Mouse (Mus musculus) embryonic facial prominence, embryonic 10.5 days (tissue): Measurements from ENCODE around the gene Fam71b. TPM values are rescaled to one million over a fixed set of nuclear protein-coding genes. Genes with fewer than 3 reads are reported as not detected.

Source experiments
- DNase-seq: peaks from one replicate; pipeline ENCODE4 v3.0.0-alpha.2; 2017; ENCODE audit warnings: low spot score
- H3K27ac ChIP-seq: fragments of 300-500 bp; sonication (generic); replicated peaks from 2 replicates; pipeline ENCODE4 v1.5.1; 2016; ENCODE audit warnings: mild to moderate bottlenecking
- H3K27me3 ChIP-seq: fragments of 300-500 bp; sonication (generic); replicated peaks from 2 replicates; pipeline ENCODE4 v1.6.1; 2016; ENCODE audit warnings: low read depth, mild to moderate bottlenecking; ENCODE audit not compliant: poor library complexity, severe bottlenecking
- H3K36me3 ChIP-seq: fragments of 300-500 bp; sonication (generic); replicated peaks from 2 replicates; pipeline ENCODE4 v1.6.1; 2016; ENCODE audit warnings: mild to moderate bottlenecking, moderate library complexity
- H3K4me1 ChIP-seq: fragments of 300-500 bp; sonication (generic); 2 replicates; pipeline ENCODE4 v1.6.1; 2016
- H3K4me3 ChIP-seq: fragments of 300-500 bp; sonication (generic); 2 replicates; pipeline ENCODE4 v1.5.1; 2016; ENCODE audit warnings: mild to moderate bottlenecking, moderate library complexity
- H3K9me3 ChIP-seq: fragments of 300-500 bp; sonication (generic); 2 replicates; pipeline ENCODE4 v1.6.1; 2016; ENCODE audit warnings: mild to moderate bottlenecking
- WGBS: fragments of 180-500 bp; shearing (Covaris S2); methylation state at CpG from one replicate; pipeline ENCODE4 v1.1.7; 2016; 5-methylcytosine and 5-hydroxymethylcytosine counted together
- polyA plus RNA-seq: library from polyadenylated mRNA; unstranded; fragments of >200 nt; fragmentation: Nextera tagmentation; extraction: Ambion mirVana; gene quantifications from 2 replicates; pipeline ENCODE4 v1.2.1, GENCODE M21; 2016

The Fam71b gene
- not detected in 2 replicates for polyA plus RNA-seq

DNA sequence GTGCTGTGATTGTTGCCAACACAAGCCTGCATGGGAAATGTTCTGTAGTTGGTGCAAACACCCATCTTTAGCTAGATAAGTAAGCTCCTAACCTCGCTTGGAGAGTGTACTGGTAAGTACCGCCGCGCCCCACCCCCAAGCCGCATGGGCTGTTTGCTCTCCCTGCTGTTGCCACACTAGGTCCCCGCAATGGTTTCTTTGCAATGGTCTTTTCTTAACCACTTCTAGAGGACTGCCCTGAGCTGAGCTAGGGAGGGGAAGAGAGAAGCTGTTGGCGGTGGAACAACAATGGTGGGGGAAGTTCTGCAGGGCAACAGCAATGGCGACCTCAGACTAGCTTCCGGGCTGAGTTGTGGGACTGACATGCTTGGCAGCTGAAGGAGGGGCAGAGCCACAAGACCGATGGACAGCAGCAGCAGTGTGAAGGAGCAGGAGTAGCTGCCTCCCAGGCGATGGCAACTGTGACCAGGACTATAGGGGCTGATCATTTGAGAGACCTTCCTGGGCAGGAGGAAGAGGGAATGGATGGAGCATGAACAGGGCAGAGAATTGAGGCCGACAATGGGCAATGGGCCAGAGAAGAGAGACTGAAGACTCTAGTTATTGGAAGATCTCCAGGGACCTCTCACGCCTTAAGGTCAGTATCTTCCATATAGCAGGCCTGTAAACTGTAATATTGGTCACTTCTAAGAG, at the start of gene Fam71b:
Gene Fam71b (plus strand): TSS at position 393 of the 693 bp plus-strand sequence.
- no peak within 1 kb of the TSS for H3K27ac ChIP-seq
- H3K4me1 ChIP-seq = peaks cover 5% of the 10 kb centered on the region
- H3K36me3 ChIP-seq = no peaks in the 10 kb centered on the region
- H3K27me3 ChIP-seq = no peaks in the 10 kb centered on the region
- no peak for DNase-seq
- no peak within 1 kb of the TSS for H3K4me3 ChIP-seq
- WGBS = 75% methylated on average over 13 of the region's 13 CpGs
- no peaks in the 10 kb centered on the region for H3K9me3 ChIP-seq

DNA sequence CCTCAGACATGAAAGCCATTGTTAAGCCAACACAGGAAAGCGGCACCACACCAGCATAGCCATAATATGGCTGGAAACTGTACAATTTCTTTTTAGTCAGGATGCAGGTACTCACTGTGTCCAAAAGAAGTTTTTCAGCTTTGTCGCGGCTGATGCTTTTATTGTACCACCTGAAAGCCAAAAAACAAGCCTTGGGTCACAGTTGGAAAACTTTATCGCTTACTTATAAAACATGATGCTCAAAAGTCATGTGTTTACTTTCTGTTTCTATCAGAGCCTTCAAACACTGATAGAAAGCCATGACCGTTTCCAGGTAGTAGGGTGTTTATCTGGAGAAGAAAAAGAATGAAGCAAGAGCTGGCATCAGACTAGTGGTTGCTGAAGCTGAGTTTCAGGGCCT, 48.6 kb upstream of the Fam71b start:
- no peak for DNase-seq
- H3K4me3 ChIP-seq = no peak overlapping the region
- H3K27me3 ChIP-seq = no peaks in the 10 kb centered on the region
- H3K36me3 ChIP-seq = no peaks in the 10 kb centered on the region
- H3K4me1 ChIP-seq = peaks cover 48% of the 10 kb centered on the region
- H3K27ac ChIP-seq = peak overlapping the region; percentile 65; the same call in 1 of the 2 replicates
- no peaks in the 10 kb centered on the region for H3K9me3 ChIP-seq
- 90% methylated on average over 5 of the region's 5 CpGs for WGBS

DNA sequence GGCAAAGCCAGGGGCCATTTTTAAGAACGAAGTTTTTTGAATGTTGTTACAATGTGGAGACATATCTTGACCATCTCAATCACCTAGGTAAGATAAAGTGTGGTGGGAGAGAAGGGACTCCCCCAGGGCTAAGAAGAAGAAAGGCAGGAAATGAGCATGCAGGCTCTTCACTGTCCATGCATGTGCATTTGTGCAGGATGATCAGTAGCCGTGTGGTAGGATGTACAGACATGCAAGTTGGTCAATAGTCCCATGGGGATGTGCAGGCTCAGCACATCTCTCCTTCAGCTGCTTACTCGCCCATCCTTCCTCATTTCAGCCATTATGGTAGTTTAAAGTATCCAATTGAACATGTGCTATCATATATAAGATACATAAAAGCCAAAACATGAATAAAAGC, 47.9 kb upstream of the Fam71b start:
- WGBS = 89% methylated on average over 3 of the region's 3 CpGs
- peaks cover 46% of the 10 kb centered on the region for H3K4me1 ChIP-seq

DNA sequence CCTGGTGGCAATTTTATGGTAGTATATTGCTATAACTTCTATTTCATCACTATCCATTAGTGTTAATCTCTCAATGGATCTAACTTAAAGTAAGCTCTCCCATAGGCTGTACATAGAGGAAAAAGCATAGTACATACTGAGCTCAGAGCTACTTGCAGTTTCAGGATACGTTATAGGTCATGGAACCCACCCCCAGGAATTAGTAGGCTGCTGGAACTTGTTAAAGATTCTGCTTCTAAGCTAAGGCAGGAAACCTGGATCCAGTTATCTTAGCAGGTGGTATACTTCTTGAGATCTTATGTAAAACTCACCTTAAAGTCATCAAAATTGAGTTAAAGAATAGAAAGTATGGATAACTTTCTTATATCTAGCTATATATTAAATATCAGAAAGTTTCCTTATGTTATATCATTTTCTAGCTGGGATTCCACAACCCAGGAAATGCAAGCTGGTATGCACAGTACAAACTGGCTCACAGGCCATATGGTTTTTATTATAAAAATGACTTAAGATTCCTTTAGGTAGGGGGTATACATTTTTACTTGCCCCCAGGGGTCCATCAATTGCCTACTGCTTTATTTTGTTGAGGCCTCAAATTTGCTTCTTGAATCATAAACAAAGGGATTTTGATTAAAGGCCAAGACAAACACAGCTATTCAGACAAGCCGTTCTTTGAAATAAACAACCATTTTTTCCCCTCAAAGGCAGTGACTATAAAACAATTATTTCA, 46.5 kb upstream of the Fam71b start:
- H3K4me3 ChIP-seq = no peak overlapping the region
- no peaks in the 10 kb centered on the region for H3K9me3 ChIP-seq
- H3K27me3 ChIP-seq = no peaks in the 10 kb centered on the region
- DNase-seq = no peak
- H3K27ac ChIP-seq = 0 out of 2 replicates have a peak overlapping the region, but pooled peaks have one; percentile 24
- peaks cover 35% of the 10 kb centered on the region for H3K4me1 ChIP-seq
- 37% methylated on average over 2 of the region's 2 CpGs for WGBS
- H3K36me3 ChIP-seq = no peaks in the 10 kb centered on the region

More for the DNA sequence above, 47.9 kb upstream of the Fam71b start:
- Histone ChIP-seq H3K27ac (no peak overlapping the region), H3K27me3 (no peaks in the 10 kb centered on the region), H3K4me3 (no peak overlapping the region), H3K9me3 (no peaks in the 10 kb centered on the region), H3K36me3 (no peaks in the 10 kb centered on the region)
- no peak for DNase-seq

DNA sequence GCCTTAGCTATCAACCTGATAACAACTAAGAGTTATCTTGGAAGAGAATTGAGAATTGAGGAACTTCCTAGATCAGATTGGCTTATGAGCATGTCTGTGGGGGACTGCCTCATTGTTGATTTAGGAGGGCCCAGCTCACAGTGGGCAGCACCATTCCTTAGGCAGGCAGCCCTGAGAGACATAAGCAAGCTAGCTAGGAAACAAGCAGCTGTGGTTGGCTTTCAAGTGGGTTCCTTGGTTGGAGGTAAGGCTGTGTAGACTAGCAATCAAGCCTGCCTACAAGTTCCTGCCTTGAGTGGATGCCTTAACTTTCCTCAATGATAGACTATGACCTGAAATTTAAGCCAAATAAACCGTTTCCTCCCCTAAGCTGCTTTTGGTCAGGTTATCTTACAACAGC, 38.0 kb upstream of the Fam71b start:
- 70% methylated on average over 1 of the region's 1 CpGs for WGBS
- DNase-seq = no peak
- H3K36me3 ChIP-seq = no peaks in the 10 kb centered on the region
- no peak overlapping the region for H3K27ac ChIP-seq
- no peak overlapping the region for H3K4me3 ChIP-seq
- no peaks in the 10 kb centered on the region for H3K9me3 ChIP-seq
- H3K27me3 ChIP-seq = no peaks in the 10 kb centered on the region
- H3K4me1 ChIP-seq = peaks cover 15% of the 10 kb centered on the region

DNA sequence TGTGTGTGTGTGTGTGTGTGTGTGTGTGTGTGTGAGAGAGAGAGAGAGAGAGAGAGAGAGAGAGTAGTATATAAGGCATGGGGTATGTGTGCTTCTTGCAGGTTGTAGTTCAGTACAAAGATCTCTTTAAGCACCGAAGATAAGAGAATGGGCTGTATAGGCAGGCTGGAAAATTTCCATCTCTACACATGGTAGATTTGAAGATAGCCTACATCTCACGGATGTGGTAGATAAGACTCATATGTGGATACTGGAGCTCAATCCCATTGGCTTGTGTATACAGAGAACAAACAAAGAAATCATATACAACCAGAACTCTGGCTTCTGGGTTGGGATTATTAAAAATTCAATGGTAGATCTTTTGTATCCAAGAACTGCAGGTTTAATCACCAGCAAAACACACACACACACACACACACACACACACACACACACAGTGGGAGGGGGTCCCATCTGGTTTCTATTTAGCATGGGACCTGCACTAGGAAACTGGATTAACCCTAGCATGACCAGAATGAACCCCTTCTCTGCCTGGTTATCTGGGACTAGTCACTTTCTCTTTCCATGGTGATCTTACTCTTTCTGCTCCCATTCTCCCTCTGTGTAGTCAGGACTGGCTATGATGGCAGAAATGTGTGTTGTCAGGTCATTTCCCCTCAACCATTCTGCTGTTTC, 35.2 kb upstream of the Fam71b start:
- H3K4me1 ChIP-seq = peaks cover 15% of the 10 kb centered on the region
- peak overlapping the region; percentile 35; the same call in 1 of the 2 replicates for H3K27ac ChIP-seq
- H3K36me3 ChIP-seq = no peaks in the 10 kb centered on the region
- no peaks in the 10 kb centered on the region for H3K27me3 ChIP-seq
- WGBS = 63% methylated on average over 2 of the region's 2 CpGs
- no peak overlapping the region for H3K4me3 ChIP-seq
- H3K9me3 ChIP-seq = no peaks in the 10 kb centered on the region
- DNase-seq = peak; percentile 67

DNA sequence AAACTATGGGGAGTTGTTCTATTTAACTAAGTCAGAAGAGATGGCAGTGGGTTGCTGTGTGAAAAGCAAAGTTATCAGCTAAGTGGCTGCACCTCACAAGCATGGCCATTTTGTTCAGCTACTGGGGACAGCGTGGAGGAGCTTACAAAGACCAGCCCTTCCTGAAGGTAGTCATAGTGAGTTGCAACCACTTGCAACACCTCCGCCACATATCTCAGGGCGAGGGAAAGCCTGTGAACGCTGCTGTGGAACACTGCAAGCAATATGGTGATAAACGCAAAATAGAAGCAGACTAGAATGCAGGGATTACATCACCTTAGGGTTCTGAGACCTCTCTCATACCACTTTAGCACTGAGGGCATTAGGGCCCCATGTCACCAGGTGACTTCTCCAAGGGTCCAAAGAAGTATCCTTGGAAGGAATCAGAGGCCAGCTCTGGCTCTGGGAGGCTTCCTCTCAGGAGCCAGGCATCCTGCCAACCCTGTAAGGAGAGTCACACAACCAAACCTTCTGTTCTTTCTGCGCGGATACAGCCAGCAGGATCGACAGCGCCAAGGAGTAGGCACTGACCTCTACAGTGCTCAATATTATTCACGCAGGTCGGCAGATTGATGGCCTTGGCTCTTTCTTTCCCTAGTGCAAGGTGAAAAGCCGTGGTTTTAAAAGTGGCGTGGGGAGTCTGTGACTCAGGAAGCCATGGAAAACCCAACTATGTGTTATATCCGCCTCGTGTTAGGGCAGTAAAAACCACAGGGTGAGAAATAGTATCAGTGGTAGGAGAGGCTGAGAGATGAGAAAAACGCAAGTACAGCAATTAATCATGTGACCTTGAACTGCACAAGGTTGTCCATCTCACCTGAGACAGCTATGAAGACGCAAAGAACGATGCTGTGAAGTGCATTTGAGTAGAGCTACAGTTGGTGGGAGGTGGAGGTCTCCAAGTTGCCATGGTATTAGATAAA, 34.0 kb upstream of the Fam71b start:
- no peak for DNase-seq
- peaks cover 18% of the 10 kb centered on the region for H3K4me1 ChIP-seq
- no peaks in the 10 kb centered on the region for H3K27me3 ChIP-seq
- no peak overlapping the region for H3K27ac ChIP-seq
- WGBS = 89% methylated on average over 18 of the region's 18 CpGs
- no peaks in the 10 kb centered on the region for H3K9me3 ChIP-seq
- H3K4me3 ChIP-seq = no peak overlapping the region
- no peaks in the 10 kb centered on the region for H3K36me3 ChIP-seq

DNA sequence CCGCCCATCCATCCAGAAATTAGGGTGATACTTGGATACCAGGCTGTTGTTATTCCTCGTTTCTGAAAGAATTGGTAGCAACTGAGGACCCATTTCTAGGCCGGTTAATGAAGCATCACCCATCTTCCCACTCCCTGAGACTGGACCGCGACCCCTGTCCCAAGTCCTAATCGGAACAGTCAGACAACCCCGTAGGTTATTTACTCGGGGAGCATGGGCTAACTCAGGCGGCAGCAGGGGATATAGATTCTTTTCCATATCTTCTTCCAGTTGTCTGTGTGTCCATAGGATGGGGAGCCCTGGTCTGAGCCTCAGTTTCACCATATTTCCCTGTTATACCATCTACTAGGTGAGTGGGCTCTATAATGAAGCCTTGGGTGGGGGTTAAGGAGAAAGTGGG, 32.5 kb upstream of the Fam71b start:
- whole genome bisulfite sequencing = 94% methylated on average over 9 of the region's 9 CpGs
- Histone ChIP-seq H3K4me3 (no peak overlapping the region), H3K36me3 (no peaks in the 10 kb centered on the region), H3K9me3 (no peaks in the 10 kb centered on the region), H3K27me3 (no peaks in the 10 kb centered on the region), H3K27ac (no peak overlapping the region), H3K4me1 (peaks cover 18% of the 10 kb centered on the region)
- no peak for DNase-seq

DNA sequence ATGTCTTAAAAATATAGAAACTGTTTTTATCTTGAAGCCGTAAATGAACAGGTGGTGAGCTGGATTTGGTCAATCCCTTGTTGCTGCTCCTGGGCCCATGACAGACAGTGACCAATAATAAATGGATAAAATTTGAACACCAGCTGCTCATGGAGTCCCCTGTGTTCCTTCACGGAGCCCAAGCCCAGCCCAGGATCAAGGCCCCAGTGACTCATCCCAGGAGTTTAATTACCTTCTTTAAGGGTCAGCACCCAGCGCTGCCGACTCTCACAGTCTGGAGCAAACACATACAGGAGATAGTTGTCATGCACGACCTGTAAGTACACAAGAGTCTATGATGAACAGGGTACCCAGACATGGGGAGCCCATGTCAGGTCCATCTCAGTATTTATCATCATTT, 30.6 kb upstream of the Fam71b start:
- no peaks in the 10 kb centered on the region for H3K9me3 ChIP-seq
- H3K36me3 ChIP-seq = no peaks in the 10 kb centered on the region
- no peak for DNase-seq
- 83% methylated on average over 5 of the region's 5 CpGs for WGBS
- H3K27me3 ChIP-seq = no peaks in the 10 kb centered on the region
- H3K4me3 ChIP-seq = no peak overlapping the region
- H3K4me1 ChIP-seq = peaks cover 17% of the 10 kb centered on the region
- H3K27ac ChIP-seq = no peak overlapping the region

DNA sequence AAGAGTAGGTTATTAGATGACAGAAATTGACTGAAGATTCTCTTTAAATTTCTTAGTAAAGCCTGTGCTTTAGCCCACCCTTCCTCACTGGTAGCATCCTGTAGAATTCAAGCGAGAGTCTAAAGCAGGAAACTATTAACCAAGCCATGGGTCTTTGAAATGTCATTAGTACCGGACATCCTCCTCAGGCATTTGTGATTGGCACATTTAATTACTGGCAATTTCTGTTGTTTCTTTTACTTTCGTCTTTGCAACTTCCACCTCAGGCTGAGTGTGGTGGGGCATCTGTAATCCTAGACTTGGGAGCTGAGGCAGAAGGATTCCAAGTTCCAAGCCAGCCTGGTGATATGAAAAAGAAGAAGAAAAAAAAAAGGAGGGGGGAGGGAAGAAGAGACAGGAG, 30.0 kb upstream of the Fam71b start:
- no peak overlapping the region for H3K4me3 ChIP-seq
- DNase-seq = no peak
- 40% methylated on average over 3 of the region's 3 CpGs for WGBS
- peaks cover 11% of the 10 kb centered on the region for H3K4me1 ChIP-seq
- no peaks in the 10 kb centered on the region for H3K36me3 ChIP-seq
- no peaks in the 10 kb centered on the region for H3K27me3 ChIP-seq
- H3K27ac ChIP-seq = no peak overlapping the region
- H3K9me3 ChIP-seq = no peaks in the 10 kb centered on the region

DNA sequence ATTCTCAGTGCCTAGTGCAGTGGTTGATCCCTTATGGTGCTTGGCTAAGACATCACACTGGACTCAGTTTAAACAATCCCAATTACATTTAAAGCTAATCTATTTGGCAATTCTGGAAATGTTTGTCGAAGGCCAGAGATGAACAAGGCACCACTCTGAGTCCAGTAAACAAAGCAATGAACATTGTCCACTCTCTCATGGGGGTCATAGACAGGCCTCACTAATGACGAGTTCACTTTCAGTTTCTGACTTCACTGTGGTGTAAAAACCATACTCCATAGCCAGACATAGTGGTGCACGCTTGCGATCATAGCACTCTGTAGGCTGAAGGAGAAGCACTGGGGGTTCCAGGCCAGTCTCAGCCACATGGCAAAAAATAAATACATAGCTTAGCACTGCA, 25.9 kb upstream of the Fam71b start:
- DNase-seq = no peak
- WGBS = 89% methylated on average over 4 of the region's 4 CpGs
- Histone ChIP-seq H3K27me3 (no peaks in the 10 kb centered on the region), H3K27ac (no peak overlapping the region), H3K4me1 (peaks cover 3% of the 10 kb centered on the region; the same call in 1 of the 2 replicates), H3K4me3 (no peak overlapping the region), H3K9me3 (no peaks in the 10 kb centered on the region), H3K36me3 (no peaks in the 10 kb centered on the region)

DNA sequence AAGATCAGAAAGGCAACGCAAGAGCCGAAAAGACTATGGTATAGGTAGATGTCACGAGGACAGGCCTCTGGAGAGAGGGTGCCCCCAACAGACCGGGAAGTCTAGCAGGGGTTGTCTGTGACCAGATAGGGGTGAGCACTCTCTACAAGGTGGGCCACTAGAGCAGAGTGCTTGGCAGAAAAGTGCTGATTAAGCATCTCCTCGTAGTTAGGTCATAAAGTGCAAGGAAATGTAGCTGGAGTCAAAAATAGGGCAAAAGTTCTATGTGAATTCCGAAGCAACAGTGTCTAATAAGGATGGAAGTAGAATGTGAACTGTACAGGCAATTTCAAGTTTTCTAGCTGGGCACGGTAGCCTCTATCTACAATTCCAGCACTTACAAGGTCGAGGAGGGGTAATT, 25.1 kb upstream of the Fam71b start:
- H3K4me3 ChIP-seq = no peak overlapping the region
- H3K36me3 ChIP-seq = no peaks in the 10 kb centered on the region
- H3K27me3 ChIP-seq = no peaks in the 10 kb centered on the region
- H3K27ac ChIP-seq = no peak overlapping the region
- H3K9me3 ChIP-seq = no peaks in the 10 kb centered on the region
- peaks cover 2% of the 10 kb centered on the region; the same call in 1 of the 2 replicates for H3K4me1 ChIP-seq
- no peak for DNase-seq
- WGBS = 94% methylated on average over 8 of the region's 8 CpGs
